Mouse (Mus musculus) adrenal gland, postnatal 4 days (tissue): ENCODE results near the gene Hist1h2bg. TPM values are rescaled to one million over a fixed set of nuclear protein-coding genes. Genes with fewer than 3 reads are reported as not detected.
"Not testable (repeated sequence)": the region's sequence is repeated elsewhere in the genome, so short reads cannot be mapped to it uniquely, and the experiment has no call there.

Experiments
- DNase-seq, 2 experiments: peaks; one replicate each; pipeline ENCODE4 v3.0.0; 2021 to 2022; ENCODE audit warnings: low spot score in 2 of 2, mixed read lengths in 2 of 2
- total RNA-seq, 2 experiments: library from RNA; stranded (reverse); gene quantifications; 2 replicates each; pipeline ENCODE4 v1.2.3; 2021

The Hist1h2bg gene
- total RNA-seq, 2 experiments from 2014 or later, result 627 to 705 TPM

- DNase-seq, result peak; percentile 89 to 90
Observed at GRCm38 (mm10) chr13:23561883-23562659, 9.1 kb upstream of the Hist1h2bg start, which contains the start of gene Hist1h3e. Gene Hist1h3e, minus strand, starts transcription at chr13:23562369.

GRCm38 (mm10) chr13:23562699-23563462 lies 8.3 kb upstream of the Hist1h2bg start:
- no peak for DNase-seq

GRCm38 (mm10) chr13:23564482-23564881 lies 6.7 kb upstream of the Hist1h2bg start:
- no peak for DNase-seq

GRCm38 (mm10) chr13:23570261-23571021 lies 755 bp upstream of the Hist1h2bg start:
- DNase-seq, result not testable (repeated sequence)

DNA sequence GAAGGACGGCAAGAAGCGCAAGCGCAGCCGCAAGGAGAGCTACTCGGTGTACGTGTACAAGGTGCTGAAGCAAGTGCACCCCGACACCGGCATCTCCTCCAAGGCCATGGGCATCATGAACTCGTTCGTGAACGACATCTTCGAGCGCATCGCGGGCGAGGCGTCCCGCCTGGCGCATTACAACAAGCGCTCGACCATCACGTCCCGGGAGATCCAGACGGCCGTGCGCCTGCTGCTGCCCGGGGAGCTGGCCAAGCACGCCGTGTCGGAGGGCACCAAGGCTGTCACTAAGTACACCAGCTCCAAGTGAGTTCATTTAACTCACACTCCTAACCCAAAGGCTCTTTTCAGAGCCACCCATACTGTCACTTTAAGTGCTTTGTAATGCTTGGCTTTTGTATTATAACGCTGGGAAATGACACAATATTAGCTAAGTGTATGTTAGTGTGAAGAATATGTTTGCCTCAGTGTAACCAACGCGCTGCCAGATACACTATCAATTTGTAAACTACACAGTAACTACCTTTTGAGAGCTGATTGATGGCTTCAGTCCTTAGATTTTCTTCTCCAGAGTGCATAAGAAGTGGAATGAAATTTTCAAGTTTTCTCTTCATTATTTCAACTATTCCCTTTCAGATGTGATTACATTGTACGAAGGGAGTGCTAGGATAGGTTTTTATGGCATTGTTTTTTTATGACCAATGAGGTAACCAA lies 465 bp downstream of the Hist1h2bg start:
- DNase-seq, result not testable (repeated sequence)

DNA sequence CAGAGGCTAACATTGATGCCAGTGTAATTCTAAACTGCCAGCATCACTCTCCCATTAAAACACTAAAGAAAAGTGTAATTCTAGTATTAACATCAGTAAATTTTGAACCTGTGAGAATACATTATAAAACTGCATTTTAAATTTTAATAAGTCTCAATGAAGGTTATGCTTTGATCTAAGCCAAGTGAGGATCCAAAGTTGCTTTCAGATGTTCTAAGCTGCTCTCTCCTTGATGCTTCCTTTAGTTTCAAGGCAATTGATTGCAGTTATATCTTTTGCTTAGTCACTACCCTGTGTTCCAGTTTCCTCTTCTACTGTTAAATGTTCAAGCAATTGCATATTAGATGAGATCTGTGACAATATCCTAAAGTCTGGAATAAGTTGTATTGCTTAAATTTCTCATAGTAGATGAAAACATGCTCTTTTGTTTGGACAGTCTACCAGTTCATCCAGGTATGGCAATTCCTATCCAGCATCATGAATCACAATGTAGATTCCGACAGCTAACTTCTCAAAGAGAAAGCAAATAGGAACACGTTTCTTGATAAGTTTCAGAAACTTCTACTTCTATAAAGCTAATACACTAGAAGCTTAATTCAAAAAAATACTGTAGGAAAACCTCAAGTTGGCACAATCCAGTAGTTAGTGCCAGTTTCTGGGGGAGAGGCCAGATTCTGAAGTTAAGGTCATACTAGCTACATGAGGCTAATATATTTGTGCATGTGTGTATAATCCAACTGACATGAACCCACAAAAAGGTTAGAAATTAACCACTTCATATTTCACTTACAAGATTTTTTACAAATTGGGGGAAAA lies 1.2 kb downstream of the Hist1h2bg start:
- DNase-seq, result no peak

DNA sequence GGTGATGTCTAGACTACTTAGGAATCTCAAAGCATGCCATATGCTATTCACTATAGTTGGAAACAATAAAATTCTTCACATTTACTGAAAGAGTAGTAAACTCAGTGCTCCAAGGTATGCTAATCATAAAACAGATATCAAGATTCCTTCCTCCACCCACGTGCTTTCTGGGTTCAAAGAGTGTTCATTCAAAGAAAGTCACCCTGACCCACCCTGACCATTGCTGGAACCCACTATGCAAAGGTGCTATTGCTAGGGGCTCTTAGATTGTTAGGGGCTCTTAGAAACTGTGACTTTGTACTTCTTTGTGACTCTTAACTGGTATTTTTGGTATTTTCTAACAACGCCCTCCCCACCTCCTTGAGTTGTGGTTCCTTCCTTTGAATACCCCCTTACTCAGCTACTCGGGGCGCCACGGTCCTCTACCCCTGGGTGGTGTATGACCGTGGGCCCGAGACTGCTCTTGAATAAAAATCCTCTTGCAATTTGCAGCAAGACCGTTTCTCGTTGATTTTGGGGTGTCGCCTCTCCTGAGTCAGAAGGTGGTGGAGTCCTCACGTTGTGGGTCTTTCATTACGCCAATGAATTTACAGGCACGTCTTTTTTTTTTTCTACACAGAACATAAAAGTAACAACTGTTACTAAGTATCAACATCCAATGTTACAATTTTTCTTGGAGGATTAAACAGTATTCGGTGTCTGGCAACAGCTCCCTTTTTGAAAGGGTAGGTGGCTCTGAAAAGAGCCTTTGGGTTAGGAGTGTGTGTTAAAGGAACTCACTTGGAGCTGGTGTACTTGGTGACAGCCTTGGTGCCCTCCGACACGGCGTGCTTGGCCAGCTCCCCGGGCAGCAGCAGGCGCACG lies 2.1 kb downstream of the Hist1h2bg start:
- DNase-seq, result not testable (repeated sequence)

DNA sequence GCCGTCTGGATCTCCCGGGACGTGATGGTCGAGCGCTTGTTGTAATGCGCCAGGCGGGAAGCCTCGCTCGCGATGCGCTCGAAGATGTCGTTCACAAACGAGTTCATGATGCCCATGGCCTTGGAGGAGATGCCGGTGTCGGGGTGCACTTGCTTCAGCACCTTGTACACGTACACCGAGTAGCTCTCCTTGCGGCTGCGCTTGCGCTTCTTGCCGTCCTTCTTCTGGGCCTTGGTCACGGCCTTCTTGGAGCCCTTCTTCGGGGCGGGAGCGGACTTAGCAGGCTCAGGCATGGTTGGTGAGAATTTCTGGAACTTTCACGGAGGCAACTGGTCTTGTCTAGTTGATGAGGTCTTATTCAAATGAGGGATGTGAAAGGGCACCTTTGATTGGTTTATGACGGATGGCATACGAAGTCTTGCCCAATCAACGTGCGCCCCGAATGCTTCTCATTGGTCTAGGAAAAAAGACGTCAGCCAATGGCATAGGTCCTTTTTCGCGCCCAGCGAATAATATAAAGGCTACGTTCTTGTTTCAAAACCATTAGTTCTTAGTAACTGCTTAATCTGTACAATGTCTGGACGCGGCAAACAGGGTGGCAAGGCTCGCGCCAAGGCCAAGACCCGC lies 2.8 kb downstream of the Hist1h2bg start, which contains the start of the genes Hist1h2bf and Hist1h2ad:
Gene Hist1h2bf, minus strand, starts transcription at position 299 of the 627 bp plus-strand sequence.
Gene Hist1h2ad, plus strand, starts transcription at position 484 of the 627 bp plus-strand sequence.
- peak; percentile 49 to 79 for DNase-seq

DNA sequence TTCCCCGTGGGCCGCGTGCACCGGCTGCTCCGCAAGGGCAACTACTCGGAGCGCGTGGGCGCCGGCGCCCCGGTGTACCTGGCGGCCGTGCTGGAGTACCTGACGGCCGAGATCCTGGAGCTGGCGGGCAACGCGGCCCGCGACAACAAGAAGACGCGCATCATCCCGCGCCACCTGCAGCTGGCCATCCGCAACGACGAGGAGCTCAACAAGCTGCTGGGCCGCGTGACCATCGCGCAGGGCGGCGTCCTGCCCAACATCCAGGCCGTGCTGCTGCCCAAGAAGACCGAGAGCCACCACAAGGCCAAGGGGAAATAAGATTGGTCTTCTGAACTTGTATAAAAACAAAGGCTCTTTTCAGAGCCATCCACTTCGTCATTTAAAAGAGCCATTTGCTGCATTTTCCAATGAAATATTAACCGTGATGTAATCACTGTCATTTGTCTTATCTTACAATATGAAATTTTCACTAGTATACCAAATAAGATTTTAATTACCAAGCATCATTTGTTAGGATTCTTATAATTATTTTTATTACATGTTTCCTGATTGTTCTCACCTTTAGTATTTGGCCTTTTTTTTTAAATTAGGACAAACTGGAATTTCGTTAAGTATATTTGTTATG lies 3.5 kb downstream of the Hist1h2bg start:
- DNase-seq, result not testable (repeated sequence)

DNA sequence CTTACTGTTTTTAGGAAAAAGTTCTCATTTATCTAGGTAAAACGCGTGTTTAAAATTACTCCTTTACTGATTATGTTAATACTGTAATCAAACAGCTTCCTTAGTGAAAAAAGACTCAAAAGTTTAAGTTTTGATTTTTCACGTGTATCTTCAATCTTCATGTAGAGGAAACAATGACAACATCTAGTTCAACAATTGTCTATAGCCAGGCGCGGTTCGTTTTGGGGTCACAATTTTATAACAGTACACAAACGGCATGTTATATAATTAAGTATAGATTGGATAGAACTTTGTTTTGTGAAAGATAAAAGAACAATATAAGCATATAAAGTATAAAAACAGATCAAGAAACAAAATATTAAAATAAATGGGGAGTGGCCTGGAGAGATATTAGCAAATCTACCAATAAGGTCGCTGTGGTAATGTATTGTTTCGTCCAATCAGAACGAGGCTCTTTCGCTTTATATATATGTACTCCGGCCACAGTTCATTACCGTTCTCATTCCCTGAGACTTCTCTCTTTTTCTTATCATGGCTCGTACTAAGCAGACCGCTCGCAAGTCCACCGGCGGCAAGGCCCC lies 4.2 kb downstream of the Hist1h2bg start, which contains the start of gene Hist1h3d:
Gene Hist1h3d, plus strand, starts transcription at position 493 of the 581 bp plus-strand sequence.
- no peak for DNase-seq

DNA sequence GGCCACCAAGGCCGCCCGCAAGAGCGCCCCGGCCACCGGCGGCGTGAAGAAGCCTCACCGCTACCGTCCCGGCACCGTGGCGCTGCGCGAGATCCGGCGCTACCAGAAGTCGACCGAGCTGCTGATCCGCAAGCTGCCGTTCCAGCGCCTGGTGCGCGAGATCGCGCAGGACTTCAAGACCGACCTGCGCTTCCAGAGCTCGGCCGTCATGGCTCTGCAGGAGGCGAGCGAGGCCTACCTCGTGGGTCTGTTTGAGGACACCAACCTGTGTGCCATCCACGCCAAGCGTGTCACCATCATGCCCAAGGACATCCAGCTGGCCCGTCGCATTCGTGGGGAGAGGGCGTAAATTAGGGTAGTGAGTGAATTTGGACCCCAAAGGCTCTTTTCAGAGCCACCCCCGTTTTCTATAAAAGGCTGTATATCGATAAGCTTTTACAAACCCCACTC lies 4.7 kb downstream of the Hist1h2bg start:
- not testable (repeated sequence) for DNase-seq

- no peak for DNase-seq
Observed at GRCm38 (mm10) chr13:23576351-23576881, 5.2 kb downstream of the Hist1h2bg start.

GRCm38 (mm10) chr13:23576906-23577639 lies 5.9 kb downstream of the Hist1h2bg start:
- no peak for DNase-seq

DNA sequence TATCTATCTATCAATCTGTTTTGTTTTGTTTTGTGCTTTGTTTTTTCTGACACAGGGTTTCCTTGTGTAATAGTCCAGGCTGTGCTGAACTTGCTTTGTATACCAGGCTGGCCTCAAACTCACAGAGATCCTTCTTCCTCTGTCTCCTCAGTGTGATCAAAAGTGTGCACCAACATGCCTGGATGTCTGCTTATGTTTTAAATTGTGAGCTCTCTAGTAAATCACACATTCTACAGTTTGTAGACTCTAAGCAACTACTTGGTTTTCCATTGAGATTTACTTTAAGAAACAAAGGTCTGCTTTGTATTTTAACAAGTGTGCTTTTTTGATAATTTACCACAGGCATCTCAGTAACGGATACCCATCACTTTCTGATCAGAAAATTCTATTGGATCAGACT lies 6.6 kb downstream of the Hist1h2bg start:
- no peak for DNase-seq

GRCm38 (mm10) chr13:23581408-23582218 lies 10.4 kb downstream of the Hist1h2bg start, which contains the start of gene Hist1h4d:
Gene Hist1h4d, plus strand, starts transcription at chr13:23581598.
- DNase-seq, result peak; percentile 83 to 96
